Comparison of ENCODE assay signal across 10 mouse cellular contexts in genomic region chr1:90208503-90208860, GRCm38 (mm10). TPM values are rescaled to one million over a fixed set of nuclear protein-coding genes. Genes with fewer than 3 reads are reported as not detected.
DNase-seq lines count a peak whose midpoint lies in the region.
"Had no signal": no experiment of that assay in that cellular context is flagged by ENCODE, and none has a peak within 500 bp of the region (broad histone marks: within the 10 kb centered on the region; RNA-seq: fewer than 3 reads in every experiment).

No protein-coding gene starts in this region.

- WGBS in heart, embryonic 10.5 days: 69% methylated on average over 9 of the region's 9 CpGs
- WGBS in midbrain, embryonic 10.5 days: 79% methylated on average over 9 of the region's 9 CpGs

- H3K36me3 ChIP-seq in heart, embryonic 10.5 days: peaks cover 11% of the 10 kb centered on the region; the same call in 1 of the 2 replicates
- H3K36me3 ChIP-seq in midbrain, embryonic 10.5 days: peaks cover 47% of the 10 kb centered on the region

- DNase-seq in gastrocnemius, postnatal 25 days: peak; percentile 55
- no peak for DNase-seq in gastrocnemius, postnatal 10 days
- peak; percentile 49 for DNase-seq in brain, adult 2 months (ENCODE audit: low read depth, low spot score)
- DNase-seq in heart, embryonic 10.5 days (ENCODE audit: low spot score): no peak
- DNase-seq in midbrain, embryonic 10.5 days (ENCODE audit: low spot score): no peak
- no peak for DNase-seq in cerebellum, adult 18-20 months
- DNase-seq in natural killer cell, adult 2 months (ENCODE audit: low spot score in 2 of 2): no peak
- no peak for DNase-seq in adrenal gland, adult 2 months

- 0 out of 2 replicates have a peak overlapping the region, but pooled peaks have one; percentile 20 for H3K4me3 ChIP-seq in heart, embryonic 10.5 days
- H3K4me3 ChIP-seq in midbrain, embryonic 10.5 days: peak overlapping the region; percentile 70

- peaks cover 53% of the 10 kb centered on the region for H3K4me1 ChIP-seq in heart, embryonic 10.5 days
- peaks cover 78% of the 10 kb centered on the region for H3K4me1 ChIP-seq in midbrain, embryonic 10.5 days

- H3K27ac ChIP-seq in heart, embryonic 10.5 days: no peak overlapping the region
- peak overlapping the region; percentile 91 for H3K27ac ChIP-seq in midbrain, embryonic 10.5 days (replicated peaks)

- H3K27me3 ChIP-seq in heart, embryonic 10.5 days (ENCODE audit: insufficient read depth, poor library complexity, severe bottlenecking): 0 out of 2 replicates have a peak, but pooled peaks cover under 1% of the 10 kb centered on the region
- H3K27me3 ChIP-seq in midbrain, embryonic 10.5 days (ENCODE audit: low read depth, poor library complexity, severe bottlenecking): no peaks in the 10 kb centered on the region

- no peaks in the 10 kb centered on the region for H3K9me3 ChIP-seq in heart, embryonic 10.5 days
- no peaks in the 10 kb centered on the region for H3K9me3 ChIP-seq in midbrain, embryonic 10.5 days (replicated peaks)

RNA-seq across cellular contexts. Expression of gene Ackr3, which starts 4.7 kb away (rescaled TPM):
- 10 to 100 TPM; 10.5 to 13.2 TPM for total RNA-seq in gastrocnemius, postnatal 25 days (2021)
- total RNA-seq in gastrocnemius, postnatal 10 days (2021): 10 to 100 TPM; 16.6 to 16.7 TPM
- 24.7 and 25.5 TPM in 2 replicates for polyA plus RNA-seq in heart, embryonic 10.5 days (2016; fragmentation: Nextera tagmentation; extraction: Ambion mirVana)
- polyA plus RNA-seq in midbrain, embryonic 10.5 days (2016; fragmentation: Nextera tagmentation; extraction: Ambion mirVana): 26.3 and 30.9 TPM in 2 replicates
- total RNA-seq in adrenal gland, adult 2 months (2021): 100 to 1,000 TPM in 1 of 2 experiments, 10 to 100 TPM in 1; 90.5 to 175 TPM
- polyA plus RNA-seq in adrenal gland, adult 2 months (2012; rRNA removed): 246 and 317 TPM in 2 replicates
- total RNA-seq: neutrophil, adult 5-6 weeks had no signal

RNA-seq across cellular contexts. Expression of gene Iqca, which starts 55.3 kb away (rescaled TPM):
- total RNA-seq in gastrocnemius, postnatal 25 days (2021): not detected
- total RNA-seq in gastrocnemius, postnatal 10 days (2021): not detected
- 0.11 and 0.16 TPM in 2 replicates for polyA plus RNA-seq in heart, embryonic 10.5 days (2016; fragmentation: Nextera tagmentation; extraction: Ambion mirVana)
- 0.15 and 0.30 TPM in 2 replicates for polyA plus RNA-seq in midbrain, embryonic 10.5 days (2016; fragmentation: Nextera tagmentation; extraction: Ambion mirVana)
- total RNA-seq in adrenal gland, adult 2 months (2021): not detected
- not detected in 2 replicates for polyA plus RNA-seq in adrenal gland, adult 2 months (2012; rRNA removed)
- total RNA-seq: neutrophil, adult 5-6 weeks had no signal
- polyA plus RNA-seq: inflammation-experienced regulatory T-cells, adult 6 months had no signal

Comparison
In these comparisons a context has a peak if more than half of its experiments do, and no peak if none do; other contexts are left out.
1. DNase-seq: peak in gastrocnemius, postnatal 25 days (single experiment) and brain, adult 2 months (single experiment); none in gastrocnemius, postnatal 10 days (single experiment), heart, embryonic 10.5 days (single experiment), midbrain, embryonic 10.5 days (single experiment), cerebellum, adult 18-20 months (0 of 2), natural killer cell, adult 2 months (0 of 2) and adrenal gland, adult 2 months (single experiment).
2. RNA of gene Ackr3, which starts 4.7 kb away (total RNA-seq): 90.5 to 175 TPM in adrenal gland, adult 2 months; 16.6 to 16.7 TPM in gastrocnemius, postnatal 10 days and 10.5 to 13.2 TPM in gastrocnemius, postnatal 25 days; every median in the first group is over 4 times any median in the second.